Comparison of ENCODE assay signal across 18 mouse cellular contexts in the genomic region with DNA sequence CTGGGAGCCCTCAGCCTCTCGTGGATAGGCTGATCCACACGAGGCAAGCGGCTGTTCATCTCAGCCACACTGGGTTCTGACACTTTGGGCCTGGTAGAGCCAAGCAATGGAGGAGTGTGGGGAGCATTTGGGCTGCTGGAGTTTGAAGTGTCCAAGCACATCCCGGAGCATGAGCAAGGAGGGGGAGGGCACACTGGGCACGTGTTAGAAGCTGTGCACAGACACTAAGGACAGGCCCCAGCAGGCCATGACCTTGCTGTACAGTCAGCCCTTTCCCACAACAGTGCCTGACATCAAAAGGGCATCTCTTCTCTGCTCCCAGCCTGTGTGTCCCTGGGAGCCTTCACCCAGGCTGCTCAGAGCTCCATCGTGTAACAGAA. TPM values are rescaled to one million over a fixed set of nuclear protein-coding genes. Genes with fewer than 3 reads are reported as not detected.
DNase-seq lines count a peak whose midpoint lies in the region; ATAC-seq and TF ChIP-seq lines count a peak whose summit lies in the region.
"Had no signal": no experiment of that assay in that cellular context is flagged by ENCODE, and none has a peak within 500 bp of the region (broad histone marks: within the 10 kb centered on the region; RNA-seq: fewer than 3 reads in every experiment).

No protein-coding gene starts in this region.

- H3K4me2 ChIP-seq in intestine, embryonic 14.5 days (ENCODE audit: low read length), result no peak overlapping the region
- no peak overlapping the region for H3K4me2 ChIP-seq in intestine, postnatal 0 days (replicated peaks; ENCODE audit: low read depth)
- no peak overlapping the region for H3K4me2 ChIP-seq in lung, embryonic 16.5 days (ENCODE audit: low read depth, low read length)
- H3K4me2 ChIP-seq in intestine, embryonic 16.5 days (ENCODE audit: low read depth, low read length), result no peak overlapping the region
- H3K4me2 ChIP-seq: forebrain, embryonic 12.5 days; heart, embryonic 13.5 days; midbrain, embryonic 15.5 days had no signal

- no peaks in the 10 kb centered on the region for H3K36me3 ChIP-seq in intestine, embryonic 14.5 days (ENCODE audit: control insufficient read depth, insufficient read depth, low read length)
- no peaks in the 10 kb centered on the region for H3K36me3 ChIP-seq in intestine, postnatal 0 days (ENCODE audit: control insufficient read depth, insufficient read depth)
- no peaks in the 10 kb centered on the region for H3K36me3 ChIP-seq in lung, embryonic 16.5 days (ENCODE audit: control insufficient read depth, insufficient read depth, low read length)
- no peaks in the 10 kb centered on the region for H3K36me3 ChIP-seq in intestine, embryonic 16.5 days (ENCODE audit: control insufficient read depth, insufficient read depth, low read length)
- H3K36me3 ChIP-seq: forebrain, embryonic 12.5 days; G1E; heart, embryonic 13.5 days; hindbrain, embryonic 10.5 days; limb, embryonic 10.5 days; midbrain, embryonic 15.5 days had no signal

- ATAC-seq in intestine, embryonic 14.5 days (replicated peaks; ENCODE audit: low FRiP score, low TSS enrichment, low read depth), result no peak
- ATAC-seq in intestine, postnatal 0 days, result no peak
- peak; percentile 21 for ATAC-seq in lung, embryonic 16.5 days (ENCODE audit: low read depth)
- no peak; the same call in none of the 2 replicates for ATAC-seq in intestine, embryonic 16.5 days
- ATAC-seq in megakaryocyte, adult 5-6 weeks (ENCODE audit: poor library complexity, severe bottlenecking), result no peak
- ATAC-seq: midbrain, embryonic 15.5 days had no signal

- H3K27me3 ChIP-seq in intestine, embryonic 14.5 days (replicated peaks; ENCODE audit: control insufficient read depth, insufficient read depth, low read length), result no peaks in the 10 kb centered on the region
- no peaks in the 10 kb centered on the region for H3K27me3 ChIP-seq in intestine, postnatal 0 days (replicated peaks; ENCODE audit: control insufficient read depth, insufficient read depth, low read length)
- H3K27me3 ChIP-seq in lung, embryonic 16.5 days (ENCODE audit: control insufficient read depth, insufficient read depth, low read depth, low read length), result no peaks in the 10 kb centered on the region
- no peaks in the 10 kb centered on the region for H3K27me3 ChIP-seq in intestine, embryonic 16.5 days (replicated peaks; ENCODE audit: control insufficient read depth, insufficient read depth, low read length)
- H3K27me3 ChIP-seq: forebrain, embryonic 12.5 days; heart, embryonic 13.5 days; midbrain, embryonic 15.5 days had no signal

- TF ChIP-seq CTCF in intestine, postnatal 0 days (IDR thresholded peaks at IDR 0.05; ENCODE audit: low read depth), result no peak

- no peaks in the 10 kb centered on the region for H3K9me3 ChIP-seq in intestine, embryonic 14.5 days (ENCODE audit: control insufficient read depth, low read length)
- H3K9me3 ChIP-seq in intestine, postnatal 0 days (ENCODE audit: control insufficient read depth), result no peaks in the 10 kb centered on the region
- H3K9me3 ChIP-seq in lung, embryonic 16.5 days (ENCODE audit: control insufficient read depth, low read length), result no peaks in the 10 kb centered on the region
- H3K9me3 ChIP-seq in intestine, embryonic 16.5 days (ENCODE audit: control insufficient read depth, low read length), result no peaks in the 10 kb centered on the region
- H3K9me3 ChIP-seq: forebrain, embryonic 12.5 days; G1E; heart, embryonic 13.5 days; hindbrain, embryonic 10.5 days; limb, embryonic 10.5 days; midbrain, embryonic 15.5 days had no signal

- no peak for DNase-seq in intestine, embryonic 14.5 days (ENCODE audit: low spot score)
- DNase-seq in lung, adult 18-20 months, result no peak
- DNase-seq in ovary, postnatal 10 days (ENCODE audit: low spot score), result no peak
- DNase-seq: cerebellum, adult 11-12 months; gastrocnemius, postnatal 25 days; kidney, adult 11 months; layer of hippocampus, postnatal 36 days; right cerebral cortex, postnatal 25 days had no signal

- H3K4me1 ChIP-seq in intestine, embryonic 14.5 days (replicated peaks; ENCODE audit: control insufficient read depth, insufficient read depth, low read length), result peaks cover 15% of the 10 kb centered on the region
- no peaks in the 10 kb centered on the region for H3K4me1 ChIP-seq in intestine, postnatal 0 days (replicated peaks; ENCODE audit: control insufficient read depth, insufficient read depth, low read length)
- H3K4me1 ChIP-seq in lung, embryonic 16.5 days (replicated peaks; ENCODE audit: control insufficient read depth, insufficient read depth, low read length), result peaks cover 17% of the 10 kb centered on the region
- peaks cover 31% of the 10 kb centered on the region for H3K4me1 ChIP-seq in intestine, embryonic 16.5 days (ENCODE audit: control insufficient read depth, insufficient read depth, low read length)

- H3K27ac ChIP-seq in intestine, embryonic 14.5 days (ENCODE audit: low read depth), result peak overlapping the region; percentile 70; the same call in 1 of the 2 replicates
- H3K27ac ChIP-seq in intestine, postnatal 0 days (ENCODE audit: low read depth, low read length), result no peak overlapping the region
- peak overlapping the region; percentile 50 for H3K27ac ChIP-seq in lung, embryonic 16.5 days (ENCODE audit: low read length)
- 0 out of 2 replicates have a peak overlapping the region, but pooled peaks have one; percentile 3 for H3K27ac ChIP-seq in intestine, embryonic 16.5 days (ENCODE audit: low read length)
- H3K27ac ChIP-seq: forebrain, embryonic 12.5 days; heart, embryonic 13.5 days; midbrain, embryonic 15.5 days had no signal

- H3K4me3 ChIP-seq in intestine, embryonic 14.5 days (ENCODE audit: low read depth, low read length), result no peak overlapping the region
- H3K4me3 ChIP-seq in intestine, postnatal 0 days (ENCODE audit: low read depth, low read length), result no peak overlapping the region
- no peak overlapping the region for H3K4me3 ChIP-seq in lung, embryonic 16.5 days (ENCODE audit: low read length)
- no peak overlapping the region for H3K4me3 ChIP-seq in intestine, embryonic 16.5 days (ENCODE audit: low read length)
- H3K4me3 ChIP-seq: forebrain, embryonic 12.5 days; heart, embryonic 13.5 days; hindbrain, embryonic 10.5 days; limb, embryonic 10.5 days; midbrain, embryonic 15.5 days had no signal

- no peak overlapping the region for H3K9ac ChIP-seq in intestine, embryonic 14.5 days (ENCODE audit: low read length)
- H3K9ac ChIP-seq in intestine, postnatal 0 days (ENCODE audit: low read depth, low read length), result no peak overlapping the region
- H3K9ac ChIP-seq in lung, embryonic 16.5 days (ENCODE audit: low read length), result no peak overlapping the region
- no peak overlapping the region for H3K9ac ChIP-seq in intestine, embryonic 16.5 days (ENCODE audit: low read depth, low read length)
- H3K9ac ChIP-seq: forebrain, embryonic 12.5 days; heart, embryonic 13.5 days; midbrain, embryonic 15.5 days had no signal

- WGBS in intestine, embryonic 14.5 days, result 51% methylated on average over 6 of the region's 6 CpGs
- WGBS in intestine, postnatal 0 days, result 72% methylated on average over 6 of the region's 6 CpGs
- WGBS in lung, embryonic 16.5 days, result 61% methylated on average over 6 of the region's 6 CpGs
- WGBS in intestine, embryonic 16.5 days, result 56% methylated on average over 6 of the region's 6 CpGs

RNA-seq across cellular contexts. Expression of a gene that starts 13.3 kb away (rescaled TPM):
- polyA plus RNA-seq in intestine, embryonic 14.5 days (2014; fragmentation: Nextera tagmentation; extraction: Ambion mirVana), result 88.3 and 94.2 TPM in 2 replicates
- polyA plus RNA-seq in intestine, postnatal 0 days (2015; fragmentation: Nextera tagmentation; extraction: Ambion mirVana), result 65.4 and 78.2 TPM in 2 replicates
- polyA plus RNA-seq in lung, embryonic 16.5 days (2015; fragmentation: Nextera tagmentation; extraction: Ambion mirVana), result 73.2 and 79.8 TPM in 2 replicates
- 73.3 and 82.8 TPM in 2 replicates for polyA plus RNA-seq in intestine, embryonic 16.5 days (2015; fragmentation: Nextera tagmentation; extraction: Ambion mirVana)
- 4.2 and 4.7 TPM in 2 replicates for total RNA-seq in megakaryocyte, adult 5-6 weeks (2015)
- total RNA-seq in megakaryocyte, adult 5-6 weeks (2017), result 3.0 and 3.7 TPM in 2 replicates
